Mouse (Mus musculus): ENCODE results near the gene Itpka. TPM values are rescaled to one million over a fixed set of nuclear protein-coding genes. Genes with fewer than 3 reads are reported as not detected.
A peak's percentile ranks its signal among the peaks of the same experiment; 100 is the strongest.

Gene Itpka
- polyA plus RNA-seq, 1 experiment from 2014 or later: 1.4 TPM

GRCm38 (mm10) chr2:119740567-119740966 lies 1.6 kb upstream of the Itpka start:
- DNase-seq (ENCODE audit: low spot score): no peak
- peaks cover 99% of the 10 kb centered on the region for H3K27me3 ChIP-seq (ENCODE audit: low read depth, poor library complexity, severe bottlenecking)
- no peak overlapping the region for H3K27ac ChIP-seq (replicated peaks)
- peaks cover 48% of the 10 kb centered on the region for H3K4me1 ChIP-seq
- 18% methylated on average over 2 of the region's 2 CpGs for WGBS
- no peak overlapping the region for H3K4me3 ChIP-seq
- H3K9me3 ChIP-seq (replicated peaks): no peaks in the 10 kb centered on the region
- peaks cover 5% of the 10 kb centered on the region for H3K36me3 ChIP-seq

GRCm38 (mm10) chr2:119742461-119743175 lies 481 bp downstream of the Itpka start:
- Histone ChIP-seq H3K36me3 (no peaks in the 10 kb centered on the region), H3K27me3 (ENCODE audit: low read depth, poor library complexity, severe bottlenecking) (peaks cover 100% of the 10 kb centered on the region), H3K4me1 (peaks cover 48% of the 10 kb centered on the region), H3K4me3 (peak overlapping the region; percentile 68), H3K9me3 (replicated peaks) (no peaks in the 10 kb centered on the region), H3K27ac (replicated peaks) (peak overlapping the region; percentile 91)
- peak; percentile 59 for DNase-seq (ENCODE audit: low spot score)
- under 1% methylated on average over 70 of the region's 70 CpGs for WGBS

DNA sequence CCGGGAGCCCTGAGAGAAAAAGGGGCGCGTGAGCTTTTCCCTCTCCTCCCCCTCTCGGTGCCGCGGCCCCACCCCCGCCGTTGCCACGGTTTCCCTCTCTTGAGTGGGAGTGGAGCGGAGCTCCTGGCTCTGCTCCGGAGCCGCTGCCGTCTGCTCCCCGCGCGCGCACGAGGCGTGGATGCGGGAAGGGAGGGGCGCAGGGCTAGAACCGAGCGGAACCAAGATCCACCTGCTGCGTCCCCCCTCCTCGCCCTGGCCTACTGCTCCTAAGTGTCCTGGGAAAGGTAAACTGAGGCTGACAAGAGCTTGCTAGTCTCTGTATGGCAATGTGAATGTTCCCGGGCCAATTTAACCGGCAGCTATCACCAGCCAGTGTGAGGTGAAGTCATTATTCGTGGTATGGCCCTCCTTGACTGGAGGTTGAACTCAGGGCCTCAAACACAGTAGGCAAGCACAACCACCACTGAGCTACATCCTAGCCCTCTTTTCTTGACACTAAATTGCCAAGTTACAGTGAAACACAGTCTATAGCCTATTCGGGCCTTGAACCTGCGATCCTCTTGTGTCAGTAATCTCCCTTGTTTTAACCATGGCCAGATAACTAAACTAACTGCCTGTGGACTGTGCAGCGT lies 1.2 kb downstream of the Itpka start:
- peak overlapping the region; percentile 91; the same call in 1 of the 2 replicates for H3K27ac ChIP-seq (replicated peaks)

GRCm38 (mm10) chr2:119743808-119744162 lies 1.6 kb downstream of the Itpka start:
- peaks cover 96% of the 10 kb centered on the region for H3K27me3 ChIP-seq (ENCODE audit: low read depth, poor library complexity, severe bottlenecking)

More for the DNA sequence above, 1.2 kb downstream of the Itpka start:
- 7% methylated on average over 28 of the region's 31 CpGs for WGBS
- H3K4me1 ChIP-seq: peaks cover 48% of the 10 kb centered on the region
- H3K4me3 ChIP-seq: peak overlapping the region; percentile 68
- H3K9me3 ChIP-seq (replicated peaks): no peaks in the 10 kb centered on the region
- peak; percentile 24 for DNase-seq (ENCODE audit: low spot score)
- no peaks in the 10 kb centered on the region for H3K36me3 ChIP-seq
- peaks cover 100% of the 10 kb centered on the region for H3K27me3 ChIP-seq (ENCODE audit: low read depth, poor library complexity, severe bottlenecking)

DNA sequence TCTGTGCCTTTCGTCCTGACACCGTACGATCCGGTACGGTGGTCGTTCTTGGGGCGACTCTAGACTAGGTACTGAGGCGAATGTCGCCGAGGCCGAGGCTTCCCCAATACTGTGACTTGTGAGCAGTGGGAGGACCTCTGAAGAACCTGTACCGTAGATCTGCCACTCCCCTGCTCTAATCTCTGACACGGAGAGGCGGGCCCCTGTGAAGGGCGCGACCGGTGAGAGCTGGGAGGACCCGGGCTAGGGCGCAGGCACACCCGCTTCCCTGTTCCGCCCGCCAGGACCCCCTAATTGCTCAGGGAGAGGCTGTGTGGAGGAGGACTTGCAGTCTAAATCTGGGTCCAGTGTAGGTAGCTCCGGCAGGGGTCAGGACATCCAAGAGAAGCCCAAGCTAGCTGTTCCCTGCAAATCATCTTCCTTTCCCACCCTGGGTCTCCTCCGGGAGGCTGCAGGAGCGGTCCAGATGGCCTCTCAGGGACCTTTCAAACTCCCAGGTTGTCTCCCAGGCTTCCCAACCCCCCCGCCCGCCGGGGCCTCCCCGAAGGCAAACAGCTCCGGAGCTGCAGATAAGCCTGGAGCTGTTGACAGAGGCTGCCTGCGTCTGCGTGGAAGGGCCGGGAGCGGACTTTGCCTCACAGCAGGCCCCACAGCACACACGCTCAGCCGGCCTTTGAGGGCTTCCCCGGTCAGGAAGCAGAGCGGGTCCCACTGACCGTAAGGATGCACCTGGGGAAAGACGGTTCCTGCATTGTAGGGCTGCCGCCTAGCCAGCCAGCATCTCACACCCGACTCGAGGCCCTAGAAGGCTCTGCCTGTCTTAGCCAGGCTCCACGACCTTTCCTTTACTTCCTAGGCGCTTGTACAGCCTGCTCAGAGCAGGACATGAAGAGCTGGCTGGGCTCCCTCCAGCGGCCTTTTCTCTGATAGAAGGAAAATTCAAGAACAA lies 2.3 kb downstream of the Itpka start:
- H3K27ac ChIP-seq (replicated peaks): peak overlapping the region; percentile 52; the same call in 1 of the 2 replicates
- H3K4me3 ChIP-seq: peak overlapping the region; percentile 68
- DNase-seq (ENCODE audit: low spot score): peak; percentile 61
- WGBS: 3% methylated on average over 46 of the region's 46 CpGs
- H3K9me3 ChIP-seq (replicated peaks): no peaks in the 10 kb centered on the region
- H3K36me3 ChIP-seq: no peaks in the 10 kb centered on the region
- H3K4me1 ChIP-seq: peaks cover 48% of the 10 kb centered on the region
- H3K27me3 ChIP-seq (ENCODE audit: low read depth, poor library complexity, severe bottlenecking): peaks cover 96% of the 10 kb centered on the region

More at GRCm38 (mm10) chr2:119743808-119744162, 1.6 kb downstream of the Itpka start:
- H3K36me3 ChIP-seq: no peaks in the 10 kb centered on the region
- H3K9me3 ChIP-seq (replicated peaks): no peaks in the 10 kb centered on the region
- DNase-seq (ENCODE audit: low spot score): peak; percentile 25
- H3K4me1 ChIP-seq: peaks cover 48% of the 10 kb centered on the region
- peak overlapping the region; percentile 68 for H3K4me3 ChIP-seq
- no peak overlapping the region for H3K27ac ChIP-seq (replicated peaks)
- 4% methylated on average over 22 of the region's 22 CpGs for WGBS

DNA sequence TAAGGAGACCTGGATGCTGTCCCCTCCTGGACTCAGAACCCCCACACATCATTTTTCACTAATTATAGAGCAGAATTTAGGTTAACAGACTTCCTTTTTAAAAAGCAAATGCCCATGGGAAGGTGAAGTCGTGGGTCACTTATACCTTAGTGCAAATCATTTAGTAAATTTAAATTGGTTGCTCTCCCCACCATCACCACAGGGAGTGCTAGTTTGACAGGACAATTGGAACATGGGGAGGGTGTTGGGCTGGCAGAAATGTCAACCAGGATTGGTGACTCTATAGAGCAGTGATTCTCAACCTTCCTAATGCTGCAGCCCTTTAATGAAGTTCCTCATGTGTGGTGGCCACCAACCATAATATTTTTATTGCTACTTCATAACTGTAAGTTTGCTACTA lies 3.1 kb downstream of the Itpka start:
- H3K27me3 ChIP-seq (ENCODE audit: low read depth, poor library complexity, severe bottlenecking): peaks cover 96% of the 10 kb centered on the region
- no peaks in the 10 kb centered on the region for H3K36me3 ChIP-seq
- H3K27ac ChIP-seq (replicated peaks): no peak overlapping the region
- no peaks in the 10 kb centered on the region for H3K9me3 ChIP-seq (replicated peaks)
- no peak for DNase-seq (ENCODE audit: low spot score)
- 18% methylated on average over 1 of the region's 1 CpGs for WGBS
- no peak overlapping the region for H3K4me3 ChIP-seq
- peaks cover 48% of the 10 kb centered on the region for H3K4me1 ChIP-seq

DNA sequence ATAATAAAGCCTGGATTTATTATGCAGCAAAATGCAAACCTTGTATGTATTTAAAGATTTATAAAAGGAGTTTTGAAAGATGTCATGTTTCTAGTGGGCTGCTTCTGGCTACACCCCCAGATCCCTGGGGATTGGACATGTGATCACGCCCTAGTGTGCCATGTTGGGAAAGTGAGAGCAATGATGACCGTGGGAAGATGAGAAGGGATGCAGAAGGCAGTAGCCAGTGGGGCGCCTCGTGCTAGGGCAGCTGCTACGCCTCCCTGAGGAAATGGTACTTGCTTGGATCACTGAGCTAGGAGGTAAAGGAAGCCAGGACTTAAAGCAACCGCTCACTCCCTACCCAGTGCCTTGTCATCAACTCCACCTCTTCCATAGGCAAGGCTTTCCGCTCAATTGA lies 5.4 kb downstream of the Itpka start:
- H3K36me3 ChIP-seq: no peaks in the 10 kb centered on the region
- H3K9me3 ChIP-seq (replicated peaks): no peaks in the 10 kb centered on the region
- no peak for DNase-seq (ENCODE audit: low spot score)
- H3K27ac ChIP-seq (replicated peaks): no peak overlapping the region
- WGBS: 83% methylated on average over 7 of the region's 7 CpGs
- peaks cover 96% of the 10 kb centered on the region for H3K27me3 ChIP-seq (ENCODE audit: low read depth, poor library complexity, severe bottlenecking)
- H3K4me1 ChIP-seq: peaks cover 25% of the 10 kb centered on the region
- no peak overlapping the region for H3K4me3 ChIP-seq

DNA sequence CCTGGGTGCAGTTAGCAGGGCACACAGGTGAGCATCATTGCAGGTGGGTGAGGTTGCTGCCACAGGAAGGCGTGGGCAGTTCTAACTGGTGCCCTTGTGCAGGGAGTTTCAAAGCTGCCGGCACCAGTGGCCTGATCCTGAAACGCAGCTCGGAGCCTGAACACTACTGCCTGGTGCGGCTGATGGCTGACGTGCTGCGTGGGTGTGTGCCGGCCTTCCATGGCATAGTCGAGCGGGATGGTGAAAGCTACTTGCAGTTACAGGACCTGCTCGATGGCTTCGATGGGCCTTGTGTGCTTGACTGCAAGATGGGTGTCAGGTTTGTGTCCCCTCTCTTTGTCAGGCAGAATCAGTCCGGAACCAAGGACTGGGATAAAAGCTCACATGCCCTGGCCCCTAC lies 7.1 kb downstream of the Itpka start:
- no peaks in the 10 kb centered on the region for H3K9me3 ChIP-seq (replicated peaks)
- DNase-seq (ENCODE audit: low spot score): no peak
- H3K4me3 ChIP-seq: no peak overlapping the region
- WGBS: 73% methylated on average over 13 of the region's 13 CpGs
- peaks cover 8% of the 10 kb centered on the region for H3K4me1 ChIP-seq
- H3K27ac ChIP-seq (replicated peaks): no peak overlapping the region
- H3K27me3 ChIP-seq (ENCODE audit: low read depth, poor library complexity, severe bottlenecking): peaks cover 96% of the 10 kb centered on the region
- no peaks in the 10 kb centered on the region for H3K36me3 ChIP-seq

GRCm38 (mm10) chr2:119757601-119758100 lies 15.5 kb downstream of the Itpka start:
- H3K27me3 ChIP-seq (ENCODE audit: low read depth, poor library complexity, severe bottlenecking): peaks cover 95% of the 10 kb centered on the region
- 2% methylated on average over 28 of the region's 31 CpGs for WGBS

GRCm38 (mm10) chr2:119758101-119758843 lies 16.1 kb downstream of the Itpka start:
- peak; percentile 57 for DNase-seq (ENCODE audit: low spot score)
- H3K27ac ChIP-seq (replicated peaks): peak overlapping the region; percentile 69
- H3K36me3 ChIP-seq: peaks cover 2% of the 10 kb centered on the region
- under 1% methylated on average over 76 of the region's 77 CpGs for WGBS
- peaks cover 89% of the 10 kb centered on the region for H3K27me3 ChIP-seq (ENCODE audit: low read depth, poor library complexity, severe bottlenecking)
- H3K4me1 ChIP-seq: peaks cover 18% of the 10 kb centered on the region
- no peaks in the 10 kb centered on the region for H3K9me3 ChIP-seq (replicated peaks)
- peak overlapping the region; percentile 81 for H3K4me3 ChIP-seq

More at GRCm38 (mm10) chr2:119757601-119758100, 15.5 kb downstream of the Itpka start:
- H3K9me3 ChIP-seq (replicated peaks): no peaks in the 10 kb centered on the region
- H3K36me3 ChIP-seq: no peaks in the 10 kb centered on the region
- DNase-seq (ENCODE audit: low spot score): no peak
- H3K4me1 ChIP-seq: peaks cover 18% of the 10 kb centered on the region
- peak overlapping the region; percentile 81 for H3K4me3 ChIP-seq
- peak overlapping the region; percentile 69 for H3K27ac ChIP-seq (replicated peaks)

DNA sequence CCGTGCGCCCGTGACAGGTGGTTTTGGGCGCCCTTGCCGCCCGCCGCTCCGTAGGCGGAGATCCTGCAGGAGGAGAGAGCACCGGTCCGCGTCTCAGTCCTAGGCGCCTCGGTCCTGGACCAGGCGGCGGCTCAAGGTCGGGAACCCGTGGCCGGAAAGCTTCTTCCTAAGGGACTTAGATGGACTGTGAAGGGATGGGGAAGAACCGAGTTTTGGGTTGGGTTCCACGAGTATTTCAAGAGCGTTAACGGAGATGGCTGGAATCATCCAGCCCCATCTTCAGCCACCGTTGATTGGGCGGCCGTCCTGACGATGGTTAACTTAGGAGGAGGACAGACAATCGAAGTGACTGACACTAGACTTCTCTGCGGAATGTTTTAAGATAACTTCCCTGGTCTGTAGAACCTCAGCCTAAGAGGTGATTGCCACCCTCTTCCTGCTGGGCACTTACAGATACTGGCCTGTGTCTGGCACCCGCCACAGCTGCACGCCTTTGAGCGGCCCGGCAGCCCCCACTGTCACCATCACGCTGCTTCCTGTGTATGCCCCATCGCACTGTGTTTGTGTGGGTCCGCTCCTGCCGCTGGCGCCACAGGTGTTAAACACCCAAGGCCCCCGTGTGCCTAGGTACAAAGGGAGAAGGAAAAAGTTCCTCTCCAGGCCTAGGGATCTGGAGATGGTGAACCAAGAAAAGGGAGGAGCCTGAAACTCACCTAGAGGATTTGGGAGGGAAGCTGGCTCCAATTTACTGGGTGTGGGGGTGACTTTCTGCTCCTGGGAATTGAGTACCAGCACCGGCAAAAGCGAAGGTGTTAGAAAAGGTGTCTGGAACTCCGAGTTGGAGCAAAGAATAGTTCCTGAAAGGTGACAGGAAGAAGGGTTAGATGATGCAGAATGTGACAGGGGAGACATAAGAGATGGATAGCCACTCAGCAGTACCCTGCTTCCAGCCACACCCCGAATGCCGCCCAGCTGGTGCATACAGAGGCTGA lies 17.0 kb downstream of the Itpka start:
- Histone ChIP-seq H3K4me3 (peak overlapping the region; percentile 81), H3K9me3 (replicated peaks) (no peaks in the 10 kb centered on the region), H3K36me3 (peaks cover 11% of the 10 kb centered on the region), H3K27ac (replicated peaks) (no peak overlapping the region), H3K27me3 (ENCODE audit: low read depth, poor library complexity, severe bottlenecking) (peaks cover 80% of the 10 kb centered on the region), H3K4me1 (peaks cover 18% of the 10 kb centered on the region)
- DNase-seq (ENCODE audit: low spot score): peak; percentile 24
- 6% methylated on average over 44 of the region's 44 CpGs for WGBS
